Mouse (Mus musculus): ENCODE data around the gene Ccdc74a.

DNA sequence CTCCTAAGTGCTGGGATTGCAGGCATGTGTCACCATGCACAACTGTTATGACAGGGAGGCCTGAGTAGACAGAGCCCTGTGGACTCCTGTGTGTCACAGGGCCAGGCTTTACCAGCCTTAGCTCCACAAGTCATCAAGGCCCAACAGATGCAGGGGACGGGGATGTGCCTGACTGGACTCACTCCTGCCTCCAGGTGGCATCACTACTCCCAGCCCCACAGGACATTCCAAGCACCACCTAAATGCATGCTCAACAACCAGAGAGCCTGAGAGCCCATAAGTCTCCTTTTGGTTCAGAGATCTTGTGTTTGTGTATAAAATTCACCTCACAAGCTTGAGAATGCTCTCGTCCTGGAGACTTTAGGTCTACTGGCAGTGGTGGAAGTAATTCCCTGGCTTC lies 8.7 kb upstream of the Ccdc74a start:
- TF ChIP-seq CTCF (IDR thresholded peaks at IDR 0.05; ENCODE audit: low read depth, low read length) (peak; percentile 47), EP300 (IDR thresholded peaks at IDR 0.05; ENCODE audit: insufficient read depth, low read depth, low read length) (no peak), POLR2A (IDR thresholded peaks at IDR 0.05; ENCODE audit: insufficient read depth, low read length) (no peak)
